Mouse (Mus musculus): ENCODE data around the gene Polr2a. TPM values are rescaled to one million over a fixed set of nuclear protein-coding genes. Genes with fewer than 3 reads are reported as not detected.

The Polr2a gene
- polyA plus RNA-seq, 1 experiment from 2014 or later = 10.9 TPM

GRCm38 (mm10) chr11:69778985-69779384 is 20.5 kb upstream of the Polr2a start:
- no peak overlapping the region for H3K27ac ChIP-seq
- H3K27me3 ChIP-seq = no peaks in the 10 kb centered on the region
- 40% methylated on average over 7 of the region's 7 CpGs for WGBS
- H3K36me3 ChIP-seq = 0 out of 2 replicates have a peak, but pooled peaks cover 7% of the 10 kb centered on the region
- H3K9me3 ChIP-seq (replicated peaks) = no peaks in the 10 kb centered on the region
- peaks cover 29% of the 10 kb centered on the region for H3K4me1 ChIP-seq (replicated peaks)
- ATAC-seq (replicated peaks; ENCODE audit: insufficient number of reproducible peaks, insufficient read depth, low FRiP score, low read depth) = 0 out of 2 replicates have a peak, but pooled peaks have one; percentile 20
- no peak overlapping the region for H3K4me2 ChIP-seq
- H3K4me3 ChIP-seq = no peak overlapping the region
- no peak overlapping the region for H3K9ac ChIP-seq

DNA sequence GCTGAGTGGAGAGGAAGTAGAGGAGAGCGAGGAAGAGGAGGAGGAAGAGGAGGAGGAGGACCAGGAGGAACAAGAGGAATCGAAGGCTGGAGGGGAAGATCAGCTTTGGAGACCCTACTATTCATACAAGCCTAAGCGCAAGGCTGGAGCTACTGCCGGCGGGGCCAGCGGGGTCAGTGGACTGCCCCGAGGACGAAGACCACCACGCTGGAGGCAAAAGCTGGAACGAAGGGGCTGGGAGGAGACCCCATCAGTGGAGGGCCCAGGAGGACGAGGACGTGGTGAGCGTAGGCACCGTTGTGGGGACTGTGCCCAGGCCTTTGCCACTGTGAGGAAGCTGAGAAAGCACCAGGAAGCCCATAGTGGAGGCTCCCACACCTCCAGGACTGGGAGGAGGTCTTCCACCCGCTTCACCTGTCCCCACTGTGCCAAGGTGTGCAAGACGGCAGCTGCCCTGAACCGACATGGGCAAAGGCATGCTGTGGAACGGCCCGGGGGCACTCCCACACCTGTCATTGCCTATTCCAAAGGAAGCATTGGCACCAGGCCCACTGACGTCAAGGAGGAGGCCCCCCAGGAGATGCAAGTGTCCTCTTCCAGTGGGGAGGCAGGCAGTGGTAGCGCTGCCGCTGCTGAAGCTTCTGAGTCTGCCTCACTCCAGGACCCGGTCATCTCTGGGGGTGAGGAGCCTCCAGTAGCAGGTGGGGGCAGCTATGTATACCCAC is 20.0 kb upstream of the Polr2a start:
- Histone ChIP-seq H3K4me2 (no peak overlapping the region), H3K36me3 (0 out of 2 replicates have a peak, but pooled peaks cover 7% of the 10 kb centered on the region), H3K27me3 (no peaks in the 10 kb centered on the region), H3K9me3 (replicated peaks) (no peaks in the 10 kb centered on the region), H3K27ac (no peak overlapping the region), H3K4me3 (no peak overlapping the region), H3K4me1 (replicated peaks) (peaks cover 29% of the 10 kb centered on the region), H3K9ac (no peak overlapping the region)
- 66% methylated on average over 23 of the region's 23 CpGs for WGBS
- ATAC-seq (replicated peaks; ENCODE audit: insufficient number of reproducible peaks, insufficient read depth, low FRiP score, low read depth) = no peak

DNA sequence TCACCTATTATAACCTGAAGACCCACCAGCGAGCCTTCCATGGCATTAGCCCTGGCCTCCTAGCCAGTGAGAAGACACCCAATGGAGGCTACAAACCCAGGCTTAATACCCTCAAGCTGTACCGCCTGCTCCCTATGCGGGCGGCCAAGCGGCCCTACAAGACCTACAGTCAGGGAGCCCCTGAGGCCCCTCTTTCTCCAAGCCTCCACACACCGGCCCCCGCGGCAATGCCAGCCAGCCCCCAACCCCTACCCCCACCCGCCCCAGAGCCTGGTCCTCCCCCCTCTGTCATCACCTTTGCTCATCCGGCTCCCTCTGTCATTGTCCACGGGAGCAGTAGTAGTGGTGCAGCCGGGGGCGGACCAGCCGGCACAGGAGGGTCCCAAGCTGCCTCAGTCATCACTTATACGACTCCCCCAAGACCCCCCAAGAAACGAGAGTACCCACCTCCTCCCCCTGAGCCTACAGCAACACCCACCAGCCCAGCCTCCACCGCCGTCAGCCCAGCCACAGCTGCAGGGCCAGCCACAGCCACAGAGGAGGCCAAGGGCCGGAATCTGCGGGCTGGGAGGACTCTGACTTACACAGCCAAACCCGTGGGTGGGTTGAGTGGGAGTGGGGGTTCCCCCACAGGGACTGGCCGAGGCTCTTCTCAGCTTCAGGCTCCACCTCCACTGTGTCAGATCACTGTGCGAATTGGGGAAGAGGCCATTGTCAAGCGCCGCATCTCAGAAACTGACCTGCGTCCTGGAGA is 19.2 kb upstream of the Polr2a start:
- Histone ChIP-seq H3K36me3 (peaks cover 10% of the 10 kb centered on the region; the same call in 1 of the 2 replicates), H3K27ac (no peak overlapping the region), H3K4me3 (no peak overlapping the region), H3K4me1 (replicated peaks) (peaks cover 29% of the 10 kb centered on the region), H3K27me3 (no peaks in the 10 kb centered on the region), H3K4me2 (no peak overlapping the region), H3K9ac (no peak overlapping the region), H3K9me3 (replicated peaks) (no peaks in the 10 kb centered on the region)
- WGBS = 58% methylated on average over 26 of the region's 26 CpGs
- ATAC-seq (replicated peaks; ENCODE audit: insufficient number of reproducible peaks, insufficient read depth, low FRiP score, low read depth) = no peak

GRCm38 (mm10) chr11:69776488-69776887 is 18.1 kb upstream of the Polr2a start:
- H3K4me3 ChIP-seq = no peak overlapping the region
- H3K27ac ChIP-seq = no peak overlapping the region
- H3K9me3 ChIP-seq (replicated peaks) = no peaks in the 10 kb centered on the region
- no peak overlapping the region for H3K4me2 ChIP-seq
- ATAC-seq (replicated peaks; ENCODE audit: insufficient number of reproducible peaks, insufficient read depth, low FRiP score, low read depth) = no peak; the same call in 1 of the 2 replicates
- peaks cover 11% of the 10 kb centered on the region; the same call in 1 of the 2 replicates for H3K36me3 ChIP-seq
- H3K9ac ChIP-seq = no peak overlapping the region
- H3K27me3 ChIP-seq = no peaks in the 10 kb centered on the region
- 86% methylated on average over 20 of the region's 20 CpGs for WGBS
- peaks cover 29% of the 10 kb centered on the region for H3K4me1 ChIP-seq (replicated peaks)

- no peaks in the 10 kb centered on the region for H3K9me3 ChIP-seq (replicated peaks)
- H3K27me3 ChIP-seq = no peaks in the 10 kb centered on the region
- no peak overlapping the region for H3K9ac ChIP-seq
- 54% methylated on average over 10 of the region's 10 CpGs for WGBS
- no peak overlapping the region for H3K4me3 ChIP-seq
- peaks cover 29% of the 10 kb centered on the region for H3K4me1 ChIP-seq (replicated peaks)
- H3K27ac ChIP-seq = no peak overlapping the region
- peaks cover 11% of the 10 kb centered on the region; the same call in 1 of the 2 replicates for H3K36me3 ChIP-seq
- ATAC-seq (replicated peaks; ENCODE audit: insufficient number of reproducible peaks, insufficient read depth, low FRiP score, low read depth) = no peak
- H3K4me2 ChIP-seq = no peak overlapping the region
Observed at GRCm38 (mm10) chr11:69775716-69776115, 17.3 kb upstream of the Polr2a start.

DNA sequence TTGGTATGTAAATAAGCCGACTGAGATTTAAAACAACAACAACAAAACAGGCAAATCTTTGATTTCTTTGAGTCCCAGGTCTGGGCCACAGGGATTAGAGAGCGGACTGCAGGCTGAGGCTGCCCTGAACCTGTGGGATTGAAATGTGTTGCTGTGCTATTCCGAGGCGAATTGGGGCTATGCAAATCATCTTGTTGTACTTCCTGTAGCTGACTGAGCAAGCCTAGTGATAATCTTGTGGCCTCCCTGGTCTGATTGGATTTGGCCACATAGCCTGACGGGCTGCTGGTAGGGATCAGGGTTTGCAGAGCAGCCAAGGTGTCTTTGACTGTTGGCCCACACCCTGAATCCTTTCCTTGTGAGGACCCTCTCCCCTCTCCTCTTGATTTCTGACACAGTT is 16.5 kb upstream of the Polr2a start:
- Histone ChIP-seq H3K4me2 (no peak overlapping the region), H3K4me1 (replicated peaks) (peaks cover 29% of the 10 kb centered on the region), H3K4me3 (no peak overlapping the region), H3K9ac (no peak overlapping the region), H3K9me3 (replicated peaks) (no peaks in the 10 kb centered on the region), H3K36me3 (peaks cover 11% of the 10 kb centered on the region; the same call in 1 of the 2 replicates), H3K27ac (no peak overlapping the region), H3K27me3 (no peaks in the 10 kb centered on the region)
- no peak for ATAC-seq (replicated peaks; ENCODE audit: insufficient number of reproducible peaks, insufficient read depth, low FRiP score, low read depth)
- 59% methylated on average over 5 of the region's 5 CpGs for WGBS

- Histone ChIP-seq H3K27me3 (no peaks in the 10 kb centered on the region), H3K4me1 (replicated peaks) (peaks cover 29% of the 10 kb centered on the region), H3K4me2 (peak overlapping the region; percentile 74), H3K4me3 (peak overlapping the region; percentile 96), H3K9me3 (replicated peaks) (no peaks in the 10 kb centered on the region), H3K36me3 (no peaks in the 10 kb centered on the region), H3K9ac (peak overlapping the region; percentile 98; the same call in 1 of the 2 replicates), H3K27ac (peak overlapping the region; percentile 95)
- 54% methylated on average over 4 of the region's 4 CpGs for WGBS
- ATAC-seq (replicated peaks; ENCODE audit: insufficient number of reproducible peaks, insufficient read depth, low FRiP score, low read depth) = no peak
Observed at GRCm38 (mm10) chr11:69767625-69767909, 9.1 kb upstream of the Polr2a start.

DNA sequence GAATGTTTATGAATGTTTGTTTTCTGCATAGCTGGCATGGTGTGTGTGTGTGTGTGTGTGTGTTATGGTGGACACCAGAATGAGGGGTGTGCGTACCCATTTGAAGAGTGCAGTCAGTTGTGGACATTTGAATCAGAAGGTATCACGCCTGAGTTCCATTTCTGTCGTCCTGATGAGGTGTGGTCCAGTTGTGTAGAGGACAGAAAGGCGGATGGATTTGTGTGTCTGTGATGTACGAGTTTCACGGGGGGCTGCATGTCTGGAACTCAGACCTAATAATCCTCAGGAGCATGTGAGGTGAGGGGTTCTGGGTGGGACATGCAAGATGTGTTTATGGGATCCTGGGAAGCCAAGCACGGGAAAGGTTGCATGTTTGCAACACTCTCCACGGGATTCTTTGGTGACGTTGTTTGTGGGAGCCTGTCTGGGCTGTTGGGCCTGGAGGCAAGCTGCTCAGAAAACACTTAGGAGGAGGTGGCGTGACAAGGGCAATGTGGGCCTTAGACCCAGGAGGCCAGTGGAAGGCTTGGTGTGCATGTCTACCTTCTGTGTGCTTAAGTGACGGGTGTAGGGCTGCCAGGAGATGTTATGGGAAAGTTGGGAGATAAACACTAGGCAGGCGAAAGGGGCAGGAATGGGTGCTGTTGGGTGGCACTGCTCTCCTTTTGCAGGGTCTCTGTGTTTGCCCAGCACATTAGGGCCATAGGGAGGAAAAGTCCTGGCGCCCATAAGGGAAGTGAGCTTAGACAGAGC is 8.6 kb upstream of the Polr2a start:
- WGBS = 46% methylated on average over 13 of the region's 13 CpGs
- Histone ChIP-seq H3K4me2 (peak overlapping the region; percentile 74), H3K9ac (peak overlapping the region; percentile 98), H3K27me3 (no peaks in the 10 kb centered on the region), H3K4me3 (peak overlapping the region; percentile 96), H3K9me3 (replicated peaks) (no peaks in the 10 kb centered on the region), H3K27ac (peak overlapping the region; percentile 95), H3K4me1 (replicated peaks) (peaks cover 29% of the 10 kb centered on the region), H3K36me3 (no peaks in the 10 kb centered on the region)
- ATAC-seq (replicated peaks; ENCODE audit: insufficient number of reproducible peaks, insufficient read depth, low FRiP score, low read depth) = no peak

- ATAC-seq (replicated peaks; ENCODE audit: insufficient number of reproducible peaks, insufficient read depth, low FRiP score, low read depth) = peak; percentile 83
- Histone ChIP-seq H3K9ac (peak overlapping the region; percentile 98), H3K4me1 (replicated peaks) (peaks cover 29% of the 10 kb centered on the region), H3K27me3 (no peaks in the 10 kb centered on the region), H3K4me3 (peak overlapping the region; percentile 96), H3K36me3 (no peaks in the 10 kb centered on the region), H3K9me3 (replicated peaks) (no peaks in the 10 kb centered on the region), H3K27ac (peak overlapping the region; percentile 95), H3K4me2 (peak overlapping the region; percentile 74)
- 0% methylated on average over 37 of the region's 37 CpGs for WGBS
Observed at GRCm38 (mm10) chr11:69766126-69766609, 7.7 kb upstream of the Polr2a start.

DNA sequence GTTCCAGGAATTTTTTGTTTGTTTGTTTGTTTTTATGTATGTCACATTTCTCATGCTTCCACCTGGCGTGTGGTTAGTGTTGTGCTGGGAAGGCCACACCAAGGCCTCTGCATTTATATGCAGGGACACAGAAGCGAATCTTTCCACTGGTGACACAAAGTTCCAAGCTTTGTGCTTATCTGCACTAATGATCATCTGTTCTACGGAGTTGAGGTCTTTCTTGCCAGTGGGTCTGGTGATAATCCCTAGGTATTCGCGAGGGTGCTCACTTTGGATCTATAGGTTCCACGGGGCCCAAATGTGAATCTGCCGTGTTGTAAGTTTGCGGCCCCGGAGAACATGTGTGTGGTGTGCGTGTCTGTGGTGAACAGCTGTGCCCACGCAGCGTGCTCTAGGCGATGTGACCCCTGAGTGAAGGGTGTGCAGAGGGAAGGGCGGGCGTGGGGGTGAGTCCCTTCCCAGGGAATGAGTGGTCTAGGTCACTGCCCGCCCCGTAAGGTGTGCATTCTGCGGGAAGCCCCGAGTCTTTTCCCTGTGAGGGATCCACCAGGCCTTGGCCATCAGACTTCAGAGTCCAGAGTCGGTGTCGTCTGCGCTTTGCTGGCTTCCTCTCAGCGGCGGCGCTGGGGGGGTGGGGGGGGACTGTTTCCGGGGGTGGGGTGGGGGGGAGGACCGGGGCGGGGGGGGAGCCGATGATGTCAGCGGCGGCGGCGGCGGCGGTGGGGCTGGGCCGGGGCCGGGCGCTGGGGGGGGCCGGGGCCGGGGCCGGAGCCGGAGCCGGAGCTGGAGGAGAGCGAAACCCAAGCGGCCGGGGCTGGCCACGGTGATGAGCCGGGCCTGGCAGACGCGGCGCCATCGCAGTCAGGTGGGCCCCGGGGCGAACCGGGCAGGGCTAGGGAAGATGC is 7.0 kb upstream of the Polr2a start, which contains the start of gene Zbtb4:
TSS of gene Zbtb4 (plus strand) at position 692 of the 905 bp plus-strand sequence.
- WGBS = 16% methylated on average over 40 of the region's 55 CpGs
- Histone ChIP-seq H3K36me3 (no peaks in the 10 kb centered on the region), H3K9ac (peak within 1 kb of the TSS; percentile 98), H3K4me2 (peak within 1 kb of the TSS; percentile 74), H3K27me3 (no peaks in the 10 kb centered on the region), H3K4me1 (replicated peaks) (peaks cover 34% of the 10 kb centered on the region), H3K27ac (peak within 1 kb of the TSS; percentile 95), H3K9me3 (replicated peaks) (no peaks in the 10 kb centered on the region), H3K4me3 (peak within 1 kb of the TSS; percentile 96)
- ATAC-seq (replicated peaks; ENCODE audit: insufficient number of reproducible peaks, insufficient read depth, low FRiP score, low read depth) = peak; percentile 63

Measured in heart, embryonic 15.5 days (tissue).